Mouse (Mus musculus) large intestine, adult 2 months (tissue): ENCODE data around the gene Atp2c1. TPM values are rescaled to one million over a fixed set of nuclear protein-coding genes. Genes with fewer than 3 reads are reported as not detected.
A peak's percentile ranks its signal among the peaks of the same experiment; 100 is the strongest.

Experiments used
- DNase-seq: peaks from one replicate; pipeline ENCODE4 v3.0.0-alpha.2; 2012; ENCODE audit warnings: low read depth, low spot score
- WGBS: fragments of 180-500 bp; shearing (Covaris S2); methylation state at CpG from one replicate; pipeline ENCODE4 v1.1.7; 2018; 5-methylcytosine and 5-hydroxymethylcytosine counted together
- polyA plus RNA-seq: library from polyadenylated mRNA; depleted of rRNA; stranded (reverse); fragments of >200 nt; gene quantifications from 2 replicates; pipeline ENCODE4 v1.2.3, GENCODE M21; 2012; rRNA removed

Atp2c1 gene
- polyA plus RNA-seq: 23.3 and 36.0 TPM in 2 replicates

DNA sequence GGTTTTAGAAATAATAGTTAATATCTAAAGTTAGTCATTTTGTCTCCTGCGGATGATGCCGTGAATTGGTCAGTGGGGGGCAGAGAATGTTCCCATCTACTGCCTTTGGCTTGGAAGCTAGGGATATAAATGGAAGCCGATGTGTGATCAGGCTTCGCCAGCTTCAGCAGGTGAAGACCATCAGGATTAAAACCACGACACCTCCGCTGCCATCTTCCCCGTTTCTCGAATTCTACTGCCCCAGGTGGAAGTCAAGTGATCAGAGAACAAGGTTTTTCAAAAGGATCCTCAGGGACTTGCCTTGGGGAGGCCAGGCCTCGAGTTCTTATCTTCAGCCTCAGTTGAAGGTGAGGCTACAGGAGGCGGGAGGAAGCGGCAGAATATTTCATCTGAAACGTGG, at the start of gene Atp2c1:
Atp2c1 (minus strand) TSS at position 101 of the 400 bp plus-strand sequence.
- 91% methylated on average over 12 of the region's 12 CpGs for WGBS
- no peak for DNase-seq

GRCm38 (mm10) chr9:105557452-105557851, 30.3 kb upstream of the Atp2c1 start:
- WGBS: 88% methylated on average over 5 of the region's 5 CpGs

GRCm38 (mm10) chr9:105556141-105556735, 29.1 kb upstream of the Atp2c1 start:
- WGBS: 41% methylated on average over 8 of the region's 8 CpGs
- no peak for DNase-seq

More at GRCm38 (mm10) chr9:105557452-105557851, 30.3 kb upstream of the Atp2c1 start:
- no peak for DNase-seq

DNA sequence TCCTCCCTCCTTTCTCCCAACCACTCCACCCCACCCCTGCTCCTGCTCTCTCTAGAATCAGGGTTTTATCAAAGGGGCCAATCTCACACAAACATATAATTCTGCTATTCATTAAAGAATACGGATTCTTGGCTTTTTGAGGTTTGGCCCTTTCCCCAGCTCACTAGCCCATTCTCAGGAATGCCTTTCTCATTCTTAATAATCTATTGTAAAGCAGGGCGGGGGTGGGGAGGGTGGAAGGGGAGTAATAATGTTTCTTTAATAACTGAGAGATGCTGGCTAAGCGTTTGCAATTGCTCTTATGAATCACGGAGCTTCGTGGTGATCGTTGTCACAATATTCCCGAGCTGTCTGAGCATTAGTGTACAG, 27.3 kb upstream of the Atp2c1 start:
- 40% methylated on average over 7 of the region's 7 CpGs for WGBS
- DNase-seq: no peak

GRCm38 (mm10) chr9:105553629-105554438, 26.7 kb upstream of the Atp2c1 start:
- DNase-seq: no peak
- 22% methylated on average over 24 of the region's 24 CpGs for WGBS

GRCm38 (mm10) chr9:105551407-105551806, 24.3 kb upstream of the Atp2c1 start:
- no peak for DNase-seq
- WGBS: 72% methylated on average over 4 of the region's 4 CpGs

DNA sequence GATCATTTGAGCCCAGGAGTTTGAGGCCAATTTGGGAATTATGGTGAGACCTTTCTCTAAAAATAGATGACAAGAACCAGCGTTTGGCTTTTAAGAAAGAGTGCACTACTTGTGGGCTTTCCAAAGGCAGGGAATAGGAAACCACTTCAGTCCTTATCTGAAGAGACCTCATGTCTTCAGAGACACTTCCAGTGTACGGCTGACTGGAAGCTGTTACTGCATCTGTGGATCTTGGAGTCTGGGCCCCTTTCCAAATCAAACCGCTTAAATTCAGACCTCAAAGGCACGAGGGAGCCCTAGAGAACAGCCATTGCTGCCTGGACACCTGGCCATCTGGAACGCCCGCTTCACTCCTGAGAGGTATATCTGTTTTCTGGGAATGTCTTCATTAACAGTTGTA, 22.0 kb upstream of the Atp2c1 start:
- WGBS: 45% methylated on average over 6 of the region's 6 CpGs
- no peak for DNase-seq

- no peak for DNase-seq
- 94% methylated on average over 8 of the region's 8 CpGs for WGBS
Measured at GRCm38 (mm10) chr9:105544013-105544750, 17.1 kb upstream of the Atp2c1 start.

DNA sequence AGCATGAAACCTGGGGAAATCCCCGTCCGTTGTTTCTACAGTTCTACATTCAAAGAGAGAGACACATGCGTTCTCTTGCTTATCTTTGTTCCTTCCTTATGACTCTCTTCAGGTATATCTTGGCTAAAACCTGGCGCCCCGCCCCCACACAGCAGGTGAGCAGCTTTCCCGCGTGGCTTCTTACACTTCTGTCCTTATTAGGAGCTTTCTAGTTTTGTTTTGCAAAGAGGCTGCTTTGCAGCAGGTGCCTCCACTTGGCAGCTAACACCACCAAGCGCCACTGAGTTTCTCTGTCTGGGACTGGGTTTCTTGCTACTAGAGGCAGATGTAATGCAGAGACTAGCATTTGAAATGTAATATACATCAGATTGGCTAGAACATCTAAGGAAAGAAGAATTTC, 10.4 kb upstream of the Atp2c1 start:
- 20% methylated on average over 8 of the region's 8 CpGs for WGBS
- peak; percentile 42 for DNase-seq

DNA sequence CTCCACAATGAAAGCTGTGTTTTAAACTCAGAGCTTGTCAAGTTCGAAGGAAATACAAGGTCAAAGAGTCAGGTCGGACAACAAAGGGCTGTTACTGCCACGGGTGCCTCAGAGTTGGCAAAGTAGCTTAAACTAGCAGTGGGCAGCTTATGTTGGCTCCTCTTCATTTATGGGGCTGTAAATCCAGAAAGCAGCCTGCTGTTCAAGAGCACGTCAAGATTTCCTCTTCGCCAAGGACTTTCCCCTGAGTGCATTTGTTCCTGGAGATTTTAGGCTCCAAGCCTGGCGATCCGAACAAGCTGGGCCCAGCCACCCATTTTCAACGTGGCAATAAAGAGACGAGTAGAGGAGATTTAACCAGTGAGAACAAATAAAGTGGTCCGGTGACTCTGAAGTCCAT, 9.8 kb upstream of the Atp2c1 start:
- peak; percentile 56 for DNase-seq
- WGBS: 8% methylated on average over 10 of the region's 10 CpGs

DNA sequence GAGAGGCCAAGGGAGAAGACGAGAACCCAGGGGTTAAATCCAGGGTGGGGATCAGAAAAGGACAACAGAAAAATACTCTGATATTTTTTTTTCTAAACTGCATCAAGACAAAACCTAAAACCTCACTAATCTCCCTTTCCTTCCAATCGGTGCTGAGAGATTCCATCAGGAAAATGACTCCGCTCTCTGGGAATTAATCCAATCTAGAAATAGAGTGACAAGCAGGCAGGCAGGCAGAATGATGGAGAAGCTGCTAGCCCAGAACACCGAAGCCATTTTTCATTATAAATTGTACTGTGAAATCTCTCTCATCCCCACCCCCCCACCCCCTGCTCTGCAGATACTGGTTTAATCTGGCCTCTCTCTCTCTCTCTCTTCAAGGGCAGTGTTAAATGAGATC, 1.8 kb downstream of the Atp2c1 start:
- WGBS: 80% methylated on average over 4 of the region's 4 CpGs
- no peak for DNase-seq

GRCm38 (mm10) chr9:105523038-105523437, 4.1 kb downstream of the Atp2c1 start:
- peak; percentile 39 for DNase-seq
- WGBS: 16% methylated on average over 2 of the region's 2 CpGs

GRCm38 (mm10) chr9:105522063-105522462, 5.1 kb downstream of the Atp2c1 start:
- WGBS: 38% methylated on average over 3 of the region's 3 CpGs
- DNase-seq: no peak

DNA sequence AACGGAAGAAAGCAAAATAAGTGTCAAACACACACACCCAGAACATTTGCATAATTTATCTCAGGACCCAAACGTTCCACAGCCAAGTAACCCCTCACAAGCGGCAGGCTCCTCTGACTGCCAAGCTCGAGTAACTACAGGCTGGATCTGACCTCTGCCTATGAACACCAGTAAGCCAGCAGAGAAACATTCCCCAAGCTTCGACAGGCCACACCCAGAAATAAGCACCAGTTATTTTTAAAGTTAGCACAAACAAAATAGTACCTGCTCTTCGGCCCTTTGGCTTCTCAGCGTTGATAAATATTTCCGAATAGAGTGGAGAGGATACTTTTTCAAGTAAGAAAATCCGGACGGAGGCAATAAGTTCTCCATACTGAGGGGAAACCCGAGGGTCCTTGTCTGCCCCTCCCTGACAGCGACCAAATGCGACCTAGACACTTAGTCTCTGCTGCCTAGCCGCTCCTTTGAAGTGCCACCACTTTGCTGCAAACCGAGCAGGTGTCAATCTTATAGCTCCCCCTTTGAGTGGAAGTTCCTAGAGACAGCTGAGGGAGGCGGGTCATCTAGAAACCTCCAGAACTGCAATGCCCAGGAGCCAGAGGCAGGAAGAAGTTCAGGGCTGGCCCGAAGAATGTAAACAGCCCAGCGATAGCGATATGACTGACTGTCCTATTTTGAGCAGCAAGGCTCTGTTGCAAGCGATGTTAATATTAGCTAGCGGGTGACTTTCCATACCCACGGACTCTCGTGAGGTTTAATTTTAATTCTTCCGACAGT, 6.2 kb downstream of the Atp2c1 start:
- WGBS: 11% methylated on average over 24 of the region's 24 CpGs
- peak; percentile 25 for DNase-seq

DNA sequence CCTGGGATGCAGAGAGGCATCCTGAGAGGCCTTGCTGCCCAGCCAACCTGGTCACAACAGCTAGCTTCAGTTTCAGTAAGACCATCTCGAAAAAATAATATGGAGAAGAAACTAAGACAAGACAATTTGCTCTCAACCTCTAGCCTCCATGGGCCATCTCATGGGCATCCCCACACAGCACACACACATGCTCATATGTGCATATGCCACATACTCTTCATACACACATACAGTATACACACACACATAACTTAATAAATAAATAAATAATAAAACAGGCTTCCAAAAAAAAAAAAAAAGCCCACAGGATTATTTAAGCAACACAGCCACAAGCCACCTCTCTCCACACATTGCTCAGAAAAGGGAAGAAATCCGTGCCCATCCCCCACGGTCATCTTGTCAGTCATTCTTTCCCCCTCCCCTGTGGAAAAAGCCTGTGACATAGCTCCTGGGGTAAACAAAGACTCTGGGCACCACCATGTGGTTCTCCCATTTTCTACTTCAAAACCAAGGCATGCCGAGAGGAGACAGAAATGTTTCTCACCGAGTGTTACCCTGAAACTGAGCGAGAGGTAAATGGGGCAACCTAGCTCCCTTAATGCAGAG, 7.7 kb downstream of the Atp2c1 start:
- 75% methylated on average over 6 of the region's 6 CpGs for WGBS
- no peak for DNase-seq

GRCm38 (mm10) chr9:105503690-105504089, 23.4 kb downstream of the Atp2c1 start:
- no peak for DNase-seq

GRCm38 (mm10) chr9:105502389-105502788, 24.7 kb downstream of the Atp2c1 start:
- DNase-seq: no peak
- WGBS: 59% methylated on average over 4 of the region's 4 CpGs

More at GRCm38 (mm10) chr9:105503690-105504089, 23.4 kb downstream of the Atp2c1 start:
- WGBS: 89% methylated on average over 5 of the region's 5 CpGs

DNA sequence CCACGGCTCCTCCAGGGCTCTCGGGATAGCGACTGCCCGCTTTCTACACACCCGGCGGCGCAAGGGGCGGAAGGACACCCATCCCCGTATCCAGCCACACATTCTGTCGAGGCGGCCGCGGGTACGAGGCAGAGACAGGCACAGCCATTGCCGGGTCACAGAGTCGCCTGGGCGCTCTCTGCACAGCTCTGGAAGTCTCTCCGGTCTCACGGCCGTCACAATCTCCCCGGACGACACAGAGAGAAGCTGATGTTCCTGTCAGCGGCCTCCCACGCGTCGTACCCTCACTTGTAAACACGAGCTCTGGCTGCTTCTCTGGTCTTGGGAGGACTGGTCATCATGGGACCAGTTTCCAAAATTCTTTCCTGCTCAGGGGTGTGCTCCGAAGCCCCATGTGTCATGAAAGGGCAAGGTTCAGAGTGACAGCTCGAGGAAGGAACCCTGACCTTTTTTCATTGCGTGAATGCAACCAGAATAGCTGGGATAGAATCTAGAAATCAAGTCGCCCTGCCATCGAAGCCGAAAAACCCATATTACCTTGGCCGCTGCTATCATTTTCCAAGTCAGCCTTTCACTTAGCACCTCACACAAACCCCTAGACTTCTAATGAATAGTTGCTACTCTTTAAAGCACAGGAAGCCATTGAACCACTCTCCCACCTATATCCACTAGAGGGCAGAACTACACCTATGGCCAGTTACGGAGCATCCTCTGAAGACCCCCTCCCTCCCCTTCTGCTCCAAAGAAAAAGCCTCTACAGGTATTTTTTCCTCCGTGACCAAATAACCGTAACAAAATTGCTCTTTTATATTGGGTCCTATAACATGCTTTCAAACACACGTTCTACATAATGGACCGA, 31.6 kb downstream of the Atp2c1 start:
- WGBS: 1% methylated on average over 39 of the region's 39 CpGs
- no peak for DNase-seq
